Mouse (Mus musculus) heart, embryonic 14.5 days (tissue): ENCODE measurements around the gene Xrcc3. TPM values are rescaled to one million over a fixed set of nuclear protein-coding genes. Genes with fewer than 3 reads are reported as not detected.

ENCODE experiments used
- ATAC-seq: fragments of 200-750 bp; cut with Nextera tagmentation; 2 replicates; pipeline ENCODE4 v1.8.0; 2017; ENCODE audit warnings: low read depth, moderate TSS enrichment; ENCODE audit not compliant: insufficient number of reproducible peaks, insufficient read depth, low FRiP score
- H3K27ac ChIP-seq, 2 experiments: fragments of 200-500 bp in 1 of 2; fragments of 300-500 bp in 1 of 2; sonication (generic) in 1 of 2; replicated peaks in 1 of 2; 2 replicates each; pipeline ENCODE4 v1.5.1; 2012 to 2014; ENCODE audit warnings: low read depth in 2 of 2, low read length in 2 of 2, control low read depth in 1 of 2, mild to moderate bottlenecking in 1 of 2, mixed read lengths in 1 of 2; ENCODE audit not compliant: control insufficient read depth in 1 of 2, insufficient read depth in 1 of 2
- H3K27me3 ChIP-seq: fragments of 300-500 bp; sonication (generic); 2 replicates; pipeline ENCODE4 v1.6.1; 2014; ENCODE audit warnings: mild to moderate bottlenecking, low read length, control low read depth; ENCODE audit not compliant: control insufficient read depth, insufficient read depth
- H3K36me3 ChIP-seq: fragments of 300-500 bp; sonication (generic); 2 replicates; pipeline ENCODE4 v1.6.1; 2014; ENCODE audit warnings: mild to moderate bottlenecking, control low read depth, low read length, mixed read lengths; ENCODE audit not compliant: control insufficient read depth, insufficient read depth
- H3K4me1 ChIP-seq, 2 experiments: fragments of 200-500 bp in 1 of 2; fragments of 300-500 bp in 1 of 2; sonication (generic) in 1 of 2; 2 replicates each; pipeline ENCODE4 v1.6.1; 2012 to 2014; ENCODE audit warnings: low read length in 2 of 2, control low read depth in 1 of 2, mixed read lengths in 1 of 2; ENCODE audit not compliant: control insufficient read depth in 2 of 2, insufficient read depth in 2 of 2
- H3K4me2 ChIP-seq: fragments of 300-500 bp; sonication (generic); 2 replicates; pipeline ENCODE4 v1.6.1; 2014; ENCODE audit warnings: mild to moderate bottlenecking, low read length
- H3K4me3 ChIP-seq, 2 experiments: fragments of 200-500 bp in 1 of 2; fragments of 300-500 bp in 1 of 2; sonication (generic) in 1 of 2; 2 replicates each; pipeline ENCODE4 v1.5.1; 2012 to 2014; ENCODE audit warnings: low read length in 2 of 2, mild to moderate bottlenecking in 2 of 2, control low read depth in 1 of 2, low read depth in 1 of 2, moderate library complexity in 1 of 2; ENCODE audit not compliant: control insufficient read depth in 1 of 2, insufficient read depth in 1 of 2
- H3K9ac ChIP-seq: fragments of 300-500 bp; sonication (generic); 2 replicates; pipeline ENCODE4 v1.6.1; 2014; ENCODE audit warnings: mild to moderate bottlenecking, low read length
- H3K9me3 ChIP-seq: fragments of 300-500 bp; sonication (generic); 2 replicates; pipeline ENCODE4 v1.6.1; 2016; ENCODE audit warnings: low read length, control low read depth; ENCODE audit not compliant: control insufficient read depth
- WGBS: fragments of 180-500 bp; shearing (Covaris S2); extraction: QIAGEN DNeasy Blood & Tissue Kit; methylation state at CpG from one replicate; pipeline ENCODE4 v1.1.7; 2014; 5-methylcytosine and 5-hydroxymethylcytosine counted together
- polyA plus RNA-seq: library from polyadenylated mRNA; unstranded; fragments of >200 nt; fragmentation: Nextera tagmentation; extraction: Ambion mirVana; gene quantifications from 2 replicates; pipeline ENCODE4 v1.2.1, GENCODE M21; 2014

Xrcc3 gene
- polyA plus RNA-seq, 1 experiment from 2014 or later, result 5.7 TPM

DNA sequence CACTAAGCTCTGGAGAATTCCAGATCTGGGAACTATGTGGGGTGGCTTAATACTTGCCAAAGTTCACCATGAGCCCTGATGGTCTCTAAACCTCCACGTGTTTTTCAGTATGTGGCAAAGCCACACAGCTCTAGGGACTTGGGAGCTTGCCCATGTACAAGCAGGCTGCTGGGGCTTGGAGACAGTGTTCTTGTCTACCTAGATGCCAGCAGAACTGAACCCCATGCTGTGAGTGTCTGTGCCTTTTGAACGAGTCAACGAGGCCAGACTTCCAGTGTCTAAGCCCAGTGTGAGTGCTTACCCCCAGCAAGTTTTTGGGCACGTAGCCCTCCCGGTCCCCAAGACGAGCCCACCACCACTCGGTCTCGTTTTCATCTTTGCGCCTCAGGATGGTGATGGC lies 16.3 kb upstream of the Xrcc3 start:
- H3K9ac ChIP-seq, result no peak overlapping the region
- H3K4me1 ChIP-seq, result no peaks in the 10 kb centered on the region
- no peaks in the 10 kb centered on the region for H3K9me3 ChIP-seq
- H3K4me2 ChIP-seq, result no peak overlapping the region
- peaks cover 100% of the 10 kb centered on the region for H3K36me3 ChIP-seq
- no peak for ATAC-seq
- no peaks in the 10 kb centered on the region for H3K27me3 ChIP-seq
- WGBS, result 90% methylated on average over 9 of the region's 9 CpGs
- H3K4me3 ChIP-seq, result no peak overlapping the region
- no peak overlapping the region for H3K27ac ChIP-seq

DNA sequence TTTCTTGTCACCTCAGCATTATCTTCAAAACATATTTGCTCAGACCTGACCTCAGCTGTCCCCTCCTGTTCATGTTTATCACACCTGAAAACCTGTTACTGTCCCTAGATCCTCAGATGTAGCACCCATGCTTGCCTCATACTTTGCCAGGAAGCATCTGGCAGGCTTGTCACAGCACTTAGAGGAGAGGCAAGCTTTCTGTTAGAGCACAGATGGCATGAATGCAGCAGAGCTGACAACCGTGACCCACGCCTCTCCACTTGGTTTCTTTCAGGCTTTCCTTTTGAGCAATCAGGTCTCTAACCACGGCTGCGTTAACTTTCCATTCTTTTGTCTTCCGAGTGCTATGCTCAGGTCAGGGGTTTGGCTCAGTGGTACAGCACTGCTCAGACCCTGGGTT lies 15.8 kb upstream of the Xrcc3 start:
- Histone ChIP-seq H3K4me3 (no peak overlapping the region), H3K9me3 (no peaks in the 10 kb centered on the region), H3K9ac (no peak overlapping the region), H3K27ac (no peak overlapping the region), H3K36me3 (peaks cover 100% of the 10 kb centered on the region), H3K27me3 (no peaks in the 10 kb centered on the region), H3K4me2 (no peak overlapping the region), H3K4me1 (no peaks in the 10 kb centered on the region)
- ATAC-seq, result no peak
- WGBS, result 87% methylated on average over 5 of the region's 5 CpGs

DNA sequence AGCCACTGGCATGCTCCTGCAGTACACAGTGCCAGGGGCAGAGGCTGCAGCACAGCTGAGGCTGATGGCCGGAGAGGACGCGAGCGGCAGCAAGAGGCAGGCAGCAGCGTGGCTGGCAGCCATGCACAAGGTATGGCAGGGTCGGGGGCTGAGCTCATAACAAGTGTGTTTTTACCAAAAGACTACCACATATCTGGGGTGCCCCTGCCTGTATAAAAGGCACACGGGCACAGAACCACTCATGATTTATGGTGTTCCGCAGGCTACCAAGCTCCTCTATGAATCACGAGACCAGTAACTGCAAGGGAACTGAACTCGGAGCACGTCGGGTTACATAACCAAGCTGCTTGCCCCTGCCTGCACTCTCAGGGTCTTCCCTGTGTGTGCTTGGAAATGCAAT lies 13.9 kb upstream of the Xrcc3 start:
- WGBS, result 90% methylated on average over 12 of the region's 12 CpGs
- H3K9ac ChIP-seq, result no peak overlapping the region
- ATAC-seq, result no peak
- H3K4me3 ChIP-seq, result no peak overlapping the region
- H3K27ac ChIP-seq, result no peak overlapping the region
- no peaks in the 10 kb centered on the region for H3K9me3 ChIP-seq
- peaks cover 99% of the 10 kb centered on the region for H3K36me3 ChIP-seq
- no peak overlapping the region for H3K4me2 ChIP-seq
- no peaks in the 10 kb centered on the region for H3K27me3 ChIP-seq
- H3K4me1 ChIP-seq, result no peaks in the 10 kb centered on the region

DNA sequence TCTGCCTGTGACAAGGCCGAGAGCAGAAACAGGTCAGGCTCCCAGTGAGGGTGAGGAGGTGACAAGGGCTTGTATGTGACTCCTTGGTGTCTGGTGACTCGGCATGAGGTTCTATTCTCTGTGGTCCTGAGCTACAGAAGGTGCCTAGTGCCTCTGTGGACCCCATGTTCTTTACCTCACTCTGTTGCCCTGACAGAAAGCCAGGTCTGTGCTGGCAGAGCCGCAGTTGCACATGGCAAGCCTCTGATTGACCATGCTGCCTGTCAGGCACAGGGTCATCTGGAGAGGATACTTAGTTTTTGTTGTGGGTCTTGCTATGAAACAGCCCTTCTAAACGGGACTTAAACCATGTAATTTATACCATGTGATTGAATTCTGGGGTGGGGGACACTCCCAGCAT lies 8.3 kb upstream of the Xrcc3 start:
- 74% methylated on average over 4 of the region's 4 CpGs for WGBS
- no peak overlapping the region for H3K4me2 ChIP-seq
- H3K4me1 ChIP-seq, result peaks cover 3 to 12% of the 10 kb centered on the region in 2 experiments; a peak in 3 of 4 replicates
- no peak overlapping the region for H3K27ac ChIP-seq
- no peaks in the 10 kb centered on the region for H3K27me3 ChIP-seq
- H3K9me3 ChIP-seq, result no peaks in the 10 kb centered on the region
- H3K9ac ChIP-seq, result no peak overlapping the region
- no peak overlapping the region for H3K4me3 ChIP-seq
- peaks cover 47% of the 10 kb centered on the region for H3K36me3 ChIP-seq
- no peak for ATAC-seq

GRCm38 (mm10) chr12:111820708-111821107 lies 7.0 kb upstream of the Xrcc3 start:
- H3K9me3 ChIP-seq, result no peaks in the 10 kb centered on the region
- WGBS, result 94% methylated on average over 7 of the region's 7 CpGs
- H3K27me3 ChIP-seq, result no peaks in the 10 kb centered on the region
- H3K4me1 ChIP-seq, result peaks cover 10 to 25% of the 10 kb centered on the region in 2 experiments
- H3K4me3 ChIP-seq, result no peak overlapping the region
- H3K36me3 ChIP-seq, result peaks cover 35% of the 10 kb centered on the region
- H3K27ac ChIP-seq, result no peak overlapping the region
- no peak overlapping the region for H3K4me2 ChIP-seq
- H3K9ac ChIP-seq, result no peak overlapping the region
- no peak for ATAC-seq

- no peaks in the 10 kb centered on the region for H3K9me3 ChIP-seq
- no peaks in the 10 kb centered on the region for H3K27me3 ChIP-seq
- H3K4me3 ChIP-seq, result no peak overlapping the region
- peaks cover 17 to 32% of the 10 kb centered on the region in 2 experiments for H3K4me1 ChIP-seq
- H3K27ac ChIP-seq, result no peak overlapping the region
- H3K9ac ChIP-seq, result no peak overlapping the region
- no peak for ATAC-seq
- WGBS, result 77% methylated on average over 8 of the region's 8 CpGs
- H3K4me2 ChIP-seq, result no peak overlapping the region
- peaks cover 27% of the 10 kb centered on the region for H3K36me3 ChIP-seq
These were observed 6.3 kb upstream of the Xrcc3 start for GRCm38 (mm10) chr12:111819936-111820335.

DNA sequence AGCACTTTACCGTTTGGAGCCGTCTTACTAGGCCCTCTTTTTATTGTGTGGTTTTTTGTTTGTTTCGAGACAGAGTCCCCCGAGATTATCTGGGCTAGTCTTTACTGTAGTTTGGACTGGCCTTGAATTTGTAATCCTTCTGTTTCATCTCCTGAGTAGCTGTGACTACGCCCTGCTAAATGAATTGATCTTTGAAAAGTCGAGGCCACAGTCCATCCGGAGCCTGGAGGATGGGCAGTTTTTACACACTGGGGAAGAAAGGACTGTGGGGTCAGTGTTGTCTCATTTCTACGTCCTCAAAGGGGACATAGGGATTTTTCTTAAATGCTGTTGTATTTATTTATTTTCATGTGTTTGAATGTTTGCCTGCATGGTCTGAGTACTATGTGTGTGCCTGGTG lies 4.3 kb upstream of the Xrcc3 start:
- no peaks in the 10 kb centered on the region for H3K27me3 ChIP-seq
- H3K4me3 ChIP-seq, result no peak overlapping the region
- no peak overlapping the region for H3K9ac ChIP-seq
- no peak overlapping the region for H3K4me2 ChIP-seq
- H3K27ac ChIP-seq, result no peak overlapping the region
- H3K4me1 ChIP-seq, result peaks cover 17 to 38% of the 10 kb centered on the region in 2 experiments
- no peak for ATAC-seq
- peaks cover 9% of the 10 kb centered on the region for H3K36me3 ChIP-seq
- WGBS, result 94% methylated on average over 8 of the region's 8 CpGs
- H3K9me3 ChIP-seq, result no peaks in the 10 kb centered on the region

DNA sequence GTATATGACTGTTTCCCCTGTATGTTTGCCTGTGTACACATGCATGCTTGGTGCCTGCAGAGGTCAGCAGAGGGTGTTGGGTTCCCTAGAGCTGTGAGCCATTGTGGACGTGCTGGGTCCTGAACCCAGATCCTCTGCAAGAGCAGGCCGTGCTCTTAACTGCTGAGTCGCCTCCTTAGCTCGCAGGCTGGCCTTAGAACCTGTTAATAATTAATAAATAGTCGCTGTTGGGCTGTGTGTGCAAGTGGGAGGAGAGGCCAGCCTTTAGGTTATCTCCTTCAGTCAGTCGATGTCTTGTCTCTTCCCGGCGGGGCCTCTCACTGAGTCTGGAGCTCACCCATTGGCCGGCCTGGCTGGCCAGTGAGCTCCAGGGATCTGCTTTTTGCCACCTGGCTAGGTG lies 3.3 kb upstream of the Xrcc3 start:
- H3K9me3 ChIP-seq, result no peaks in the 10 kb centered on the region
- peaks cover 5% of the 10 kb centered on the region; the same call in 1 of the 2 replicates for H3K36me3 ChIP-seq
- H3K4me1 ChIP-seq, result peaks cover 20 to 44% of the 10 kb centered on the region in 2 experiments
- H3K9ac ChIP-seq, result no peak overlapping the region
- H3K4me2 ChIP-seq, result peak overlapping the region; percentile 80; the same call in 1 of the 2 replicates
- 0 out of 4 replicates have a peak overlapping the region, but pooled peaks of 1 of the 2 experiments have one; percentile 13 for H3K27ac ChIP-seq
- no peak overlapping the region for H3K4me3 ChIP-seq
- no peaks in the 10 kb centered on the region for H3K27me3 ChIP-seq
- no peak for ATAC-seq
- 63% methylated on average over 9 of the region's 9 CpGs for WGBS
